Mouse (Mus musculus) v-Abl transformed pro-B cells (cell line): ENCODE measurements around the gene Gyg.

Source experiments
- in situ Hi-C, 2 experiments: fragments of 400-800 bp; cut with MboI; formaldehyde crosslinking; loops; one replicate each; pipeline ENCODE4 v1.15.1; 2025; ENCODE audit not compliant: unreplicated experiment in 2 of 2

The Gyg gene

GRCm38 (mm10) chr3:20154531-20155367 lies at the start of gene Gyg:
Gyg (minus strand) TSS chr3:20155317.
- in situ Hi-C loops: loop anchor here (5.0 to 25.0 kb wide), 3 partner anchors 43 to 850 kb away; partner anchors contain the start of gene 1700064H15Rik (in 1 of the 2)

- in situ Hi-C loops: loop anchor here (5.0 to 25.0 kb wide), 7 partner anchors 47 to 664 kb away; no protein-coding TSS in a partner anchor
Measured at GRCm38 (mm10) chr3:20198869-20199268, 43.8 kb upstream of the Gyg start.

- in situ Hi-C loops: loop anchor here (5.0 to 25.0 kb wide), 7 partner anchors 46 to 663 kb away; no protein-coding TSS in a partner anchor
Measured at GRCm38 (mm10) chr3:20197878-20198277, 42.8 kb upstream of the Gyg start.

GRCm38 (mm10) chr3:20188976-20189675 lies 34.0 kb upstream of the Gyg start:
- in situ Hi-C loops: loop anchor here in 1 of 2 experiments (25.0 kb wide), 1 partner anchor 323 kb away; no protein-coding TSS in a partner anchor

- in situ Hi-C loops: loop anchor here in 1 of 2 experiments (25.0 kb wide), 1 partner anchor 535 kb away; the partner anchor contains the start of gene 1700064H15Rik
Measured at GRCm38 (mm10) chr3:20172394-20172793, 17.3 kb upstream of the Gyg start.

- in situ Hi-C loops: loop anchor here in 1 of 2 experiments (25.0 kb wide), 1 partner anchor 530 kb away; the partner anchor contains the start of gene 1700064H15Rik
Measured at GRCm38 (mm10) chr3:20167487-20167886, 12.4 kb upstream of the Gyg start.

- in situ Hi-C loops: loop anchor here (10.0 to 25.0 kb wide), 2 partner anchors 518 to 851 kb away; partner anchors contain the start of gene 1700064H15Rik (in 1 of the 2)
Measured at GRCm38 (mm10) chr3:20155476-20155875, 359 bp upstream of the Gyg start.

- in situ Hi-C loops: loop anchor here (5.0 to 25.0 kb wide), 3 partner anchors 46 to 847 kb away; partner anchors contain the start of gene 1700064H15Rik (in 1 of the 2)
Measured at GRCm38 (mm10) chr3:20151651-20152050, 3.5 kb downstream of the Gyg start.

- in situ Hi-C loops: loop anchor here (5.0 to 25.0 kb wide), 3 partner anchors 47 to 846 kb away; partner anchors contain the start of gene 1700064H15Rik (in 1 of the 2)
Measured at GRCm38 (mm10) chr3:20150511-20150910, 4.6 kb downstream of the Gyg start.

- in situ Hi-C loops: no loop called here
Measured at GRCm38 (mm10) chr3:20147647-20148046, 7.5 kb downstream of the Gyg start.

- in situ Hi-C loops: no loop called here
Measured at GRCm38 (mm10) chr3:20146884-20147395, 8.2 kb downstream of the Gyg start.

- in situ Hi-C loops: no loop called here
Measured at GRCm38 (mm10) chr3:20145696-20146113, 9.4 kb downstream of the Gyg start.

- in situ Hi-C loops: no loop called here
Measured at GRCm38 (mm10) chr3:20144401-20144800, 10.7 kb downstream of the Gyg start.

- in situ Hi-C loops: no loop called here
Measured at GRCm38 (mm10) chr3:20143726-20144125, 11.4 kb downstream of the Gyg start.

- in situ Hi-C loops: no loop called here
Measured at GRCm38 (mm10) chr3:20142576-20142975, 12.5 kb downstream of the Gyg start.

GRCm38 (mm10) chr3:20142101-20142500 lies 13.0 kb downstream of the Gyg start:
- in situ Hi-C loops: no loop called here

- in situ Hi-C loops: no loop called here
Measured at GRCm38 (mm10) chr3:20141679-20142078, 13.4 kb downstream of the Gyg start.

- in situ Hi-C loops: no loop called here
Measured at GRCm38 (mm10) chr3:20141240-20141639, 13.9 kb downstream of the Gyg start.

GRCm38 (mm10) chr3:20136868-20137581 lies 18.1 kb downstream of the Gyg start:
- in situ Hi-C loops: no loop called here

- in situ Hi-C loops: no loop called here
Measured at GRCm38 (mm10) chr3:20134545-20134944, 20.6 kb downstream of the Gyg start.
